Mouse (Mus musculus) erythroblast, embryonic 14.5 days (primary cell): ENCODE results near the gene Bahcc1.

ENCODE experiments used
- GATA1 ChIP-seq: IDR thresholded peaks from 2 replicates; pipeline ENCODE4 v1.6.1; 2012; ENCODE audit warnings: low read length, inconsistent platforms, mixed read lengths
- TAL1 ChIP-seq: IDR thresholded peaks from 3 replicates; pipeline ENCODE4 v1.6.1; 2012; ENCODE audit warnings: low read length, inconsistent platforms, mixed read lengths

DNA sequence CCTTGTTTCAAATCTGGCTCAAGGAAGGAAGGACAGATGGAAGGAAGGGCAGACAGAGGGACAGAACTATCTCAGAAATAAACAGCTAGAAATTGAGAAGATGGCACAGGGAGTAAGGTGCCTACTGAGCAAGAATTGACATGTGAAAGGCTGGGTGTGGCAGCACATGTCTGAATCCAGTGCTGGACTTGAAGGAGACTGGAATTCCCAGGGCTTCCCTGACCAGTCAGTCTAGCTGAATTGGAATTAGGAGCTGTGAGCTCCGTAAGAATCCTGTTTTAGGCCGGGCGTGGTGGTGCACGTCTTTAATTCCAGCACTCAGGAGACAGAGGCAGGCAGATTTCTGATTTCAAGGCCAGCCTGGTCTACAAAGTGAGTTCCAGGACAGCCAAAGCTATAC lies 108.9 kb downstream of the Bahcc1 start:
- TF ChIP-seq TAL1 (no peak), GATA1 (no peak)
